Mouse (Mus musculus) CD8-positive naive resting alpha-beta T cell, adult 2 months (primary cell): ENCODE results near the gene Prelid1.

Experiments
- DNase-seq, 2 experiments: peaks; one replicate each; pipeline ENCODE4 v3.0.0; 2022; ENCODE audit warnings: low read depth in 2 of 2, low spot score in 2 of 2

Prelid1 gene

DNA sequence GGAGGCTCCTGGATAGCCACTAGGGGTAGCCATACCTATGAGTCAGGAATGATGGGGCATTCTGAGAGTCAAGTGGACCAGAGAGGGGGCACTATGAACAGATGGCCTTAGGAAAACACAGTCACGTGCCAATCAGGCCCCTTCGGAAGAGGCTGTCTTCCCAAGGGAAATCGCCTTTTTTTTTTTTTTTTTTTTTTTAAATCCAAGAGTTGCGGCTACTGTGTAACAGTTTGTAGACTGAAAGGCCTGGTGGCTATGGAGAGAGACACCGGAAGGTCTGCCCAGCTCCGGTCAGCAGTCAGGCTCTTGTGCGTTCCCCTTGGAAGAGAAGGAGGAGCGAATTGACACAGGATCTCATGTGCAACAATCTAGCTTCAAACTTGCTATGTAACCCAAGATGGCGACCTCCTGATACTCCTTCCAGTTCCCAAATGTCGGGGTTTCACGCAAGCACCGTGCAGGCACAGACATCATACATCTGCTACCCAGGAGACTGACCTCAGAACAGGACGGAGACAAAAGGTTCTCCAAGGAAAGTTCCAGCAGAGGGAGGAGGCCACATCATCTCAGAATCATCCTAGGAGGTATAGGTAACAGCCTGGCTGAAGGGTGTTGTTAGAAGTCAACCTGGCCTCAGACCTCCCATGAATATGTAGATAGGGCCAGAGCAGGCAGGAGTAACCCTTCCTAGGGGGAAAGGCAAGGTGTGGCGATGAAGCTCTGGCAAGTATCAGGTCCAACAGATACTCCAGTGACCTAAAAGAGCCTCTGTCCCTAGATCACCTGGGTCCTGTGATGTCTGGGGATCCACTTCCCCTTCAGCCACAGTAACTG lies 10.5 kb downstream of the Prelid1 start:
- DNase-seq: no peak

DNA sequence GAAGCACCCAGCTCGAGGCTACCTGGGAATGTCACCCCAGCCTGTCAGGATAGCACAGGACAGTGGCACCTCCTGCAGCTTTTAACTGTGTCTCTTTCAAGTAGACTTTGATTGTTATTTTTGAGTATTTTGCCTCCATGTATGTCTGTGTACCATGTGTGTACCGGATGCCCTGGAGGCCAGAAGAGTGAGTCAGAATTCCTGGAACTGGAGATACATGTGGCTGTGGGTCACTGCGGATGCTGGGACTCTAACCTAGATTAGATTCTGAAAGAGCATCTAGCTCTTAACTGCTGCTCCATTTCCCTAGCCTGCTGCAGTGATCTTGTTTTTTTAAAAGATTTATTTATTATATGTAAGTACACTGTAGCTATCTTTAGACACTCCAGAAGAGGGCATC lies 12.0 kb downstream of the Prelid1 start:
- no peak for DNase-seq

DNA sequence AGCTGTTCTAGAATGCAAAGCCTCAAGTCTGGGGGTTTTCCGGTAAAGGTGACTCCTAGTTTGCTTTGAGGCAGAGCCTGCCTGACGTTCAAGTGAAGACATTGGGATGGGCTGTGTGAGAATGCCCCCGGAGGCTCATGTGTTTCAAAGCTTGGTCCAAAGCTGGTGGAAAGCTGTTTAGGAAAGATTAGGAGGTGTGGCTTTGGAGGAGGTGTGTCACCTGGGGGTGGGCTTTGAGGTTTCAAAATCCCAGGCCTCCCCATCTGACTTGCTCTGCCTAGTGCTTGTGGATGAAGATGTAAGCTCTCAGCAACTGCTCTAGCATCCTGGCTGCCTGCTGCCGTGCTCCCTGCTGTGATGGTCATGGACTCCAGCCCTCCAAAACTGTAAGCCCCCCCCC lies 15.4 kb downstream of the Prelid1 start:
- DNase-seq: no peak

- no peak for DNase-seq
Measured at GRCm38 (mm10) chr13:55337341-55337975, 17.2 kb downstream of the Prelid1 start.

DNA sequence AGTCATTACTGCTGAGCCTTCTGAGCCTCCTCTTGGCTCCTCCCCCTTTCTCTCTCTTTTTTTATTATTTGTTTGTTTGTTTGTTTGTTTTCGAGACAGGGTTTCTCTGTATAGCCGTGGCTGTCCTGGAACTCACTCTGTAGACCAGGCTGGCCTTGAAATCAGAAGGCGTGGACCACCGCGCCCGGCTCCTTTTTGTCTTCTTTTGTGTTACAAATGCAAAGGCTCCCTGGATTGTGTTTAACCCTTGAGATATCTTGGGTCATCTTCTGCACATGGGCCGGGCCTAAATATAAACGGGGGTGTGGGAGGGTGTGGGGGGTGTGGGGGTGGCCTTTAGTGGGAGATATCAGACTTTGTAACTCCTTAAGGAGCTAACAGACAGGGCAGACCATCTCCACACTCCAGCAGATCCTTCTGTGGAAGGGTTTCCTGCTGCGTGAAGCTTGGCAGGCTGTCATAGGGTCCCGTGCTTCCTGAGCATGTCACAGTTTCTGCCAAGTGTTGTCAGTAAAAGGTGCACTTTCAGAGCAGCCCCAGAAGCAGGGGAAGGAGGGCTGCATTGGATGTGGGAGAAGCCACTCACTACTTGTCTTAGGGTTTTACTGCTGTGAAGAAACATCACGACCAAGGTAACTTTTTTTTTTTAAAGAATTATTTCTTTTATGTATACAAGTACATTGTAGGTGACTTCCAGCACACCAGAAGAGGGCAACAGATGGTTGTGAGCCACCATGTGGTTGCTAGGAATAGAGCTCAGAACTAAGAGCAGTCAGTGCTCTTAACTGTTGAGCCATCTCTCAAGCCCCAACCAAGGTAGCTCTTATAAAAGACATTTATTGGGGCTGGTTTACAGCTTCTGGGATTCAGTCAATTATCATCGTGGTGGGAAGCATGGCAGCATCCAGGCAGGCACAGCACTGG lies 18.1 kb downstream of the Prelid1 start:
- DNase-seq: no peak

GRCm38 (mm10) chr13:55339259-55339658 lies 19.0 kb downstream of the Prelid1 start:
- DNase-seq: no peak

GRCm38 (mm10) chr13:55342469-55342868 lies 22.2 kb downstream of the Prelid1 start:
- DNase-seq: no peak

GRCm38 (mm10) chr13:55344286-55344685 lies 24.0 kb downstream of the Prelid1 start:
- DNase-seq: no peak

DNA sequence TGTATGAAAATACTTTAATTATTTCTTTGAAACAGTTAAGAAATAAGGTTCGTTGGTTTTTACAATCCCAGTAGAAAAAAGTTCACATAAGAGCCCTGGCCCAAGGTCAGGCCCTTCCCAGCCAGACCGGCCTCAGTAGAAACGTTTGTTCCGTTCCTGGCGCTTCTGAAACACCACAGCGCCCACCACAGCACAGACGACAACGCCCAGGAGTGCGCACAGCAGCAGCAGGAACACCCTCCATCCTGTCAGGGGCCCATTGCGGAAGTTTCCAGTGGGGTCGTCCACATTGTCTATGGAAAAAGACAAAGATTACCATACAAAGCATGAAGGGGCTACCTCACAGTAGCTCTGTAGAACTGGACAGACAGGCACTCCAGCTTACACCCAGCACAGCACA lies 26.4 kb downstream of the Prelid1 start:
- no peak for DNase-seq

DNA sequence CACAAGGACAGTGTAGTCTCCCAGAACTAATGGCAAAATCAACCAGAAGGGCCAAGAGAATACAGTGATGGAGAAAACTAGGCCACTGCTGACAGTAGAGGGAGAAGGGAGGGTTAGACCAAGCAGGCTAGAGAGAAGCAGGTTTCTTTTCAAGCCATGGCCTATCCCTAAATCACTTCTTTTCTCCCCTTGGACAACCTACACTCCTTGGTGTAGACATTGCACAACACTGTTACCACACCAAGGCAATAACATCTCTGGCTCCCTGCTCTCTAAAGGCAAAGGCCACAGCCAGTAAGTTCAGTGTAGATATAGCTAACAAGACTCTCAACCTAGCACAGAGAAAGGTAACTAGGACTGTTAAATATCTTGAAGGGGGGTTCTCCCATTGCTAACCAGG lies 40.8 kb downstream of the Prelid1 start:
- DNase-seq: no peak

GRCm38 (mm10) chr13:55361974-55362452 lies 41.7 kb downstream of the Prelid1 start:
- DNase-seq: peak in 1 of 2 experiments; percentile 25

DNA sequence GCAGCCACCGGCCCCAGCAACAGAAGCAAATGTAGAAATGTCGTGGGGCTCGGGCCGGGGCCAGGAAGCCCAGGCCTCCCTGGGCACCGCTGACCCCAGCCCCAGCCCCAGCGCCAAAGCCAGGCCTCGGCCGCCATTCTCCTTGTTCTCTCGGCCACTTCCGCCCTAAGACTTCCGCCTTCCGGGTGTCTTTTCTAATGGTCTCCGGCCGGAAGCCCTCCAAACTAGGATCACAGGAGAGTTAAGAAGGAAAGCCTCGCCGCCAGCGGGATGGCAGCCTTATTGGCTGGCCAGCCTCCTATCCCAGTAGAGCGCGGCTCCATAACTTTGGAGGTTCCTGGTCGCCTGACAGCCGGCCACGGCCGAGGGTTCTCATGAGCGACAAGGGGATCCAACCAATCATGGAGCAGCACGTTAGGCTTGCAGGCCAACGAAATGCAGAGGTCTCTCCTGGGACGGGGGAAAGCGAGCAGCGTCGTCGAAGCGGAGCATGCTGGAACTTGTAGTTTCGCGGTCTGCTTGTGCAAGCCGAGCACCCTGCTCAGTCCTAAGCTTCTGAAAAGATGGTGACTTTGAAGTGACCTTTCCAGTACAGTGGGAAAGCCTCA lies 42.3 kb downstream of the Prelid1 start, which contains the start of gene Lman2:
Gene Lman2 (minus strand): TSS at position 331 of the 608 bp plus-strand sequence.
- peak; percentile 88 to 90 for DNase-seq

DNA sequence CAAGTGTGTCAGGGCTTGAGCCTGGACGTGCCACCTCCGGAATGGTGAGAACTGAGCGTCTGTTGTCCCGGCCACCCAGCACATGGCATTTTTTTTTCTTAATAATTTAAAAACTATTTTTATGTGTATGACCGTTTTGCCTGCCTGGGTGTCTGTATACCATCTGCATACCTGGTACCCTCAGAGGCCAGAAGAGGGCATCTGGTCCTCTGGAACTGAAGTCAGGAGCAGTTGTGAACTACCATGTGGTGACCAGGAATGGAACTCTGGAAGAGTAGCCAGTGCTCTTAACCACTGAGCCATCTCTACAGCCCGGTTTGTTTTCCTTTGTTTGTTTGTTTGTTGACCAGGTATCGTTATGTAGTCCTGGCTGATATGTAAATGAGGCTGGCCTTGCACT lies 48.1 kb downstream of the Prelid1 start:
- no peak for DNase-seq

- DNase-seq: peak; percentile 66 to 72
Measured at GRCm38 (mm10) chr13:55369531-55370114, 49.3 kb downstream of the Prelid1 start, which contains the start of gene Rgs14. TSS of gene Rgs14 (plus strand) at chr13:55369732.

DNA sequence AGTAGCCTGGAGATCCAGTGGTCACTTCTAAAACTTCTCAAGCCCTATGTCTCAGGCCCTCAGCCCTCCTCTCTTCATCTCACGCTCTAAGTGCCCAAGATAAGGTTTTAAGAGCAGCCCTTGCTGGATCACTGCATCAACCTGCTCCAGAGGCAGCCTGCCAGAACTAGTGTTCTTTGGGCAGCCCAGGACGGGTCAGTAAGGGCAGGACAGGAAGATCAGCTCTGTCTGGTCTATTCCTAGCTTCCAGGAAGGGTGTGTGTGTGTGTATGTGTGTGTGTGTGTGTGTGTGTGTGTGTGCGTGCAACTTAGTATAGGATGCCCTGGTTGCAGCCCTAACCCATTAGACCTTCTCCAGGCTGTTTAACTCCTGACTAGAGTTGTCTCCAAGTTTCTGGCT lies 49.9 kb downstream of the Prelid1 start:
- no peak for DNase-seq

DNA sequence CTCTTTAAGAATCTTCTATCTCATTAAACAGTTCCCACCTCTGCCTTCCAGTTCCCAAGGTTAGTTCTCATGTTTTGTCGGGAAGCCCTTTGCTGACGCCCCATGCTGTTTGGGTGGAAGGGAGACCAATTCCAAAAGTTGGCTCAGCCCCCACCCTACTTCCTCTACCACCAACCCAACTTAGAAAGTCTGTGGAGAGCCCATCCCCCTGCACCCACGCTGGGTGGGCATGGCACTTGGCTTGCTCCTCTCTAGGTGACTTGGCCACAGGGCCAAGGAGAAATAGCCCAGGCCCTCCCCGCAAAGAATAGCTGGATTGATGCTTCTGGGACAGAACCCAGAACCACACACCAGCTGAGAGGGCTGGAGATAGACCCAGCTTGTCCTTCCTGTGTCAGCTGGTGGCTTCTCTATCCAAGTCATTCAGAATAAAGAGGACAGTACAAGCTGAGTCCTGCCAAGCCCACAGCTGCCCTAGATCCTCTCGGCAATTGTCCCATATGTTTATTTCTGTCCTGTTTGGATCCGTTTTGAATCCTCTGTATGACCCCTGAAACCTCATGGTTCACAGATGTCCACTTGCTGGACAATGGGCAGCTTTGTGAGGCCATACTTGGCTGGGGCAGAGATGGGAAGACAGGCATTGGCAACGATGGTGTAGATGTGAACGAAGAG lies 50.8 kb downstream of the Prelid1 start:
- no peak for DNase-seq

DNA sequence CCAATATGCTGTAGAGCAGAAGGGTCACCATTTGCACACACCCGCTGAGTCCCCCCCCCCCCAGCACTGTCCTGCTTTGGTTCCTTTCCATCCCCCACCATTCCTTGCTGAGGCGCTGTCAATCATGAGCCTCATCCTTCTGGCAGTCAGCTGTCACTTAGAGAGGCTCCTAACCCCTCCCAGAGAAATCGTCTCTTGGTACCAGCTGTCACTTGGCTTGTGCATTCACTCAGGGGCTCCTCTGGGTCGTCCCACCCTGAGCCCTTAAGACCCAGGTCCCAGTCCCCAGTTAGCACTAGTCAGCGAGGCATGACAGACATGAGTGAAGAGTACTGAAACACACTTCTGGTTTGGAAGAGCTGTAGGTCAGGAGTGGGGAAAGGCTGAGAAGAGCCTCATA lies 51.4 kb downstream of the Prelid1 start:
- DNase-seq: no peak

DNA sequence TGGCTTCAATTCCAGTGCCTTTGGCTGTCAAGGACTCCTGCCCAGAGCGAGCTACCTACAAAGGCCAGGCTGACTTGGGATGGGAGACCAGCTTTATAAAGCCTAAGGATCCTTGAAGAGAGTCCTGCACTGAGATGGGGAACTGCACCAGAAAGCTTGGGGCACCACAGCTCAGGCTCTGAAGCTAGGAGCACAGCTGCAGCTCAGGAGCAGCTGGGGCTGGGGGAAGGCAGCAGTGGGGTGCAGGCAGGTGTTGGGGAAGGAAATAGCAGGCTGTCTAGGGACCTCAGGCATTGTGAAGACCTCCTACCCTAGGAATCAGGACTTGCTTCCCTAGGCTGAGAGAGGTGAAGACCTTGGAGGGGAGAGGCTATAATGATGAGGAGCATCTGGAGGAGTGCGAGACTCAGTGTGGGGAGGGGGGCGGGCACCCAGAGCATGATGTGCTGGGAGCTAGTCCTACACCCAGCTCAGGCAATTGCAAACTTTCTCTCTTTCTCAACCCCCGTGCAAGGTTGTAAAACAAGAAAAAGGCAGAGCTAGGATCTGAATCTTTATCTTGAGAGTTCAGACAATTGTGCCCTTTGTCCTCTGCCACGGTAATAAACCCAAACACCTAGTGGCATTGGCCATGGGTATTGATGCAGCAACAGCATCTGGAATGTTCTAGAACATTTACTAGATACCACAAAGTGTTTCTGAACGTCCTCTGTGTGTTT lies 54.1 kb downstream of the Prelid1 start:
- DNase-seq: no peak
